Mouse (Mus musculus): ENCODE results near the gene Rhox3g. TPM values are rescaled to one million over a fixed set of nuclear protein-coding genes. Genes with fewer than 3 reads are reported as not detected.
"Not testable (repeated sequence)": the region's sequence is repeated elsewhere in the genome, so short reads cannot be mapped to it uniquely, and the experiment has no call there.

Rhox3g gene
- not detected in 2 replicates for polyA plus RNA-seq (2015; fragmentation: Nextera tagmentation; extraction: Ambion mirVana)

GRCm38 (mm10) chrX:37628512-37628911 lies at the start of gene Rhox3g:
Gene Rhox3g, minus strand, starts transcription at chrX:37628612.
- H3K4me3 ChIP-seq; H3K27me3 ChIP-seq; ATAC-seq (ENCODE audit: low FRiP score, low read depth); H3K4me2 ChIP-seq (replicated peaks); H3K4me1 ChIP-seq; H3K9me3 ChIP-seq; H3K9ac ChIP-seq; H3K27ac ChIP-seq; H3K36me3 ChIP-seq: not testable (repeated sequence)
- 87% methylated on average over 2 of the region's 2 CpGs for WGBS

DNA sequence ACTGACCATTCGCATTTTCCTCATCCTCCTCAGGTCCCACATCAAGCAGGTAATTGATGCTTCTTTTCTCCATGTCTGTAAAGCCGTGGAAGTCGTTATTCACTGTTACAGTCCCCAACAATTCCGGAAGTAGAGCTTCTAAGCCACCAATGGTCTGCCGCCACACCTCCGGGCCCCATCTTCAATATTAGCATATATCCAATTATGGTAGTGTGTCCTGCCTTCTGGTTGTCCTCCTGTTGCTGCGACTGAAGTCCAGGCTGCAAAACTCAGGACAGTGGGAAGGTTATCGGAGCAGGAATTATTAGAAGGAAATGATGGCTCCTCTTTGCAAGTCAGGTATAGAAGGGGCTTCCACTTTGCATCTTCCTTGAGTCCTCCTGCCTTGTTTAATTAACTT lies 44.8 kb upstream of the Rhox3g start, which contains the start of gene Rhox2h:
Gene Rhox2h (minus strand): TSS at position 101 of the 400 bp plus-strand sequence.
- H3K4me1 ChIP-seq; H3K27ac ChIP-seq; H3K4me3 ChIP-seq; H3K9me3 ChIP-seq; H3K4me2 ChIP-seq (replicated peaks); H3K36me3 ChIP-seq; H3K9ac ChIP-seq; H3K27me3 ChIP-seq; ATAC-seq (ENCODE audit: low FRiP score, low read depth): not testable (repeated sequence)
- 86% methylated on average over 8 of the region's 8 CpGs for WGBS

DNA sequence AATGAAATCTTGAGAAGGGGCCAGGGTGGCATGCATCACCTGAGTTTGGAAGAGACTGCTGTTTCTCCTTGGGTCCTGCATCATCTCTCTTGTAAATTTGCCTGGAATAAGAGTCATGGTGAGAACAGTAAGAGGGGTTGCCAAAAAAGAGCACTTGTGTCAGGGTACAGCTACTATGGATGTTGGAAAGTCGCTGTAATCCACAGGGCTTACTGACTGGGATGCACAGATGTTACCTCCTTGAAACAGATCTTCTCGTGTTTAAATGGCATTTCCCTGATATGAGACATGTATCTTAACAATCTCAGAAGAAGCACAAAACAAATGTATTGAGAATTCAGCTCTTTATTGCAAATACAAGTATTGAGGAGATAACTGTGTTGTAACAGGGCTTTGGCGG lies 40.3 kb upstream of the Rhox3g start, which contains the start of gene Rhox3h:
Gene Rhox3h (minus strand): TSS at position 101 of the 400 bp plus-strand sequence.
- H3K27me3 ChIP-seq; H3K4me3 ChIP-seq; ATAC-seq (ENCODE audit: low FRiP score, low read depth); H3K4me2 ChIP-seq (replicated peaks); H3K27ac ChIP-seq; H3K36me3 ChIP-seq; H3K9ac ChIP-seq; H3K4me1 ChIP-seq; H3K9me3 ChIP-seq: not testable (repeated sequence)
- 80% methylated on average over 1 of the region's 3 CpGs for WGBS

- not testable (repeated sequence) for H3K27me3 ChIP-seq; H3K36me3 ChIP-seq; H3K9me3 ChIP-seq; H3K27ac ChIP-seq; ATAC-seq (ENCODE audit: low FRiP score, low read depth); H3K9ac ChIP-seq; H3K4me2 ChIP-seq (replicated peaks); H3K4me1 ChIP-seq; H3K4me3 ChIP-seq
- 83% methylated on average over 13 of the region's 20 CpGs for WGBS
These were observed 22.8 kb upstream of the Rhox3g start, which contains the start of gene Rhox4g for GRCm38 (mm10) chrX:37651227-37651626. Gene Rhox4g, minus strand, starts transcription at chrX:37651327.

GRCm38 (mm10) chrX:37643370-37643769 lies 15.0 kb upstream of the Rhox3g start, which contains the start of gene Rhox2g:
Gene Rhox2g, minus strand, starts transcription at chrX:37643470.
- not testable (repeated sequence) for H3K4me2 ChIP-seq (replicated peaks); H3K9me3 ChIP-seq; H3K27ac ChIP-seq; H3K4me3 ChIP-seq; H3K36me3 ChIP-seq; H3K9ac ChIP-seq; H3K4me1 ChIP-seq; H3K27me3 ChIP-seq; ATAC-seq (ENCODE audit: low FRiP score, low read depth)
- 86% methylated on average over 6 of the region's 6 CpGs for WGBS

DNA sequence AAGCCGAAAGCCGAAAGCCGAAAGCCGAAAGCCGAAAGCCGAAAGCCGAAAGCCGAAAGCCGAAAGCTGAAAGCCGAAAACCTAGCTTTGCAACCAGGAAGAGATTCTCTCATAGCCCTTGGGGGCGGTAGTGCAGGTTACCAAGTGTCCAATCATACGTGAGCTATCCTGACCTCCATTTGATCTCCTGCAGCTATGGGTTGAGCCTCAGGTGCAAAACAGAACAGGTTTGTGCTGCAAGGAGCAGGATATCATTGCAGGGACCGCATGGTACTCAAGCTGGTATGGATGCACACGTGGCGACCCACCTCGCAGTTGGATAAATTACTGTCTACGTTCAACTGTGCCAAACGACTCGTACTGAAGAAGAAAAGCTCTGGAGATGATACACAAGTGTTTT lies 20.8 kb downstream of the Rhox3g start, which contains the start of gene Rhox4f:
Gene Rhox4f (minus strand): TSS at position 101 of the 400 bp plus-strand sequence.
- not testable (repeated sequence) for H3K9ac ChIP-seq; ATAC-seq (ENCODE audit: low FRiP score, low read depth); H3K4me3 ChIP-seq; H3K27ac ChIP-seq; H3K9me3 ChIP-seq; H3K36me3 ChIP-seq; H3K27me3 ChIP-seq; H3K4me2 ChIP-seq (replicated peaks); H3K4me1 ChIP-seq
- 93% methylated on average over 19 of the region's 19 CpGs for WGBS

- H3K4me3 ChIP-seq; H3K9ac ChIP-seq; H3K27me3 ChIP-seq; H3K9me3 ChIP-seq; ATAC-seq (ENCODE audit: low FRiP score, low read depth); H3K27ac ChIP-seq; H3K4me1 ChIP-seq; H3K4me2 ChIP-seq (replicated peaks); H3K36me3 ChIP-seq: not testable (repeated sequence)
These were observed 47.7 kb downstream of the Rhox3g start, which contains the start of gene Rhox3f for GRCm38 (mm10) chrX:37580692-37581091. Gene Rhox3f, plus strand, starts transcription at chrX:37580992.

Other genes with a start within 250 kb of the Rhox3g start
- not detected in 2 replicates for gene Rhox3a2, start 248.6 kb downstream of the Rhox3g start, polyA plus RNA-seq (2015; fragmentation: Nextera tagmentation; extraction: Ambion mirVana)
- gene Rhox4a2, start 237.8 kb downstream of the Rhox3g start, polyA plus RNA-seq (2015; fragmentation: Nextera tagmentation; extraction: Ambion mirVana) = 0.67 and 1.2 TPM in 2 replicates
- not detected in 2 replicates for gene Rhox2b, start 216.5 kb downstream of the Rhox3g start, polyA plus RNA-seq (2015; fragmentation: Nextera tagmentation; extraction: Ambion mirVana)
- 0.42 TPM in 1 of 2 replicates, not detected in the other for gene Rhox4b, start 196.1 kb downstream of the Rhox3g start, polyA plus RNA-seq (2015; fragmentation: Nextera tagmentation; extraction: Ambion mirVana)
- gene Rhox2c, start 174.9 kb downstream of the Rhox3g start, polyA plus RNA-seq (2015; fragmentation: Nextera tagmentation; extraction: Ambion mirVana) = 0.19 TPM in 1 of 2 replicates, not detected in the other
- not detected in 2 replicates for gene Rhox3c, start 170.0 kb downstream of the Rhox3g start, polyA plus RNA-seq (2015; fragmentation: Nextera tagmentation; extraction: Ambion mirVana)
- not detected in 2 replicates for gene Rhox4c, start 148.3 kb downstream of the Rhox3g start, polyA plus RNA-seq (2015; fragmentation: Nextera tagmentation; extraction: Ambion mirVana)
- gene Rhox2d, start 135.2 kb downstream of the Rhox3g start, polyA plus RNA-seq (2015; fragmentation: Nextera tagmentation; extraction: Ambion mirVana) = not detected in 2 replicates
- gene Rhox4d, start 114.3 kb downstream of the Rhox3g start, polyA plus RNA-seq (2015; fragmentation: Nextera tagmentation; extraction: Ambion mirVana) = not detected in 2 replicates
- gene Rhox2e, start 98.2 kb downstream of the Rhox3g start, polyA plus RNA-seq (2015; fragmentation: Nextera tagmentation; extraction: Ambion mirVana) = not detected in 2 replicates
- not detected in 2 replicates for gene Rhox3e, start 86.6 kb downstream of the Rhox3g start, polyA plus RNA-seq (2015; fragmentation: Nextera tagmentation; extraction: Ambion mirVana)
- 0.42 TPM in 1 of 2 replicates, not detected in the other for gene Rhox4e, start 71.2 kb downstream of the Rhox3g start, polyA plus RNA-seq (2015; fragmentation: Nextera tagmentation; extraction: Ambion mirVana)
- gene Rhox2f, start 57.2 kb downstream of the Rhox3g start, polyA plus RNA-seq (2015; fragmentation: Nextera tagmentation; extraction: Ambion mirVana) = not detected in 2 replicates
- not detected in 2 replicates for gene Rhox3f, start 47.6 kb downstream of the Rhox3g start, polyA plus RNA-seq (2015; fragmentation: Nextera tagmentation; extraction: Ambion mirVana)
- gene Rhox4f, start 20.9 kb downstream of the Rhox3g start, polyA plus RNA-seq (2015; fragmentation: Nextera tagmentation; extraction: Ambion mirVana) = not detected in 2 replicates
- gene Rhox2g, start 14.9 kb upstream of the Rhox3g start, polyA plus RNA-seq (2015; fragmentation: Nextera tagmentation; extraction: Ambion mirVana) = not detected in 2 replicates
- gene Rhox4g, start 22.7 kb upstream of the Rhox3g start, polyA plus RNA-seq (2015; fragmentation: Nextera tagmentation; extraction: Ambion mirVana) = not detected in 2 replicates
- not detected in 2 replicates for gene Rhox3h, start 40.2 kb upstream of the Rhox3g start, polyA plus RNA-seq (2015; fragmentation: Nextera tagmentation; extraction: Ambion mirVana)
- not detected in 2 replicates for gene Rhox2h, start 44.7 kb upstream of the Rhox3g start, polyA plus RNA-seq (2015; fragmentation: Nextera tagmentation; extraction: Ambion mirVana)
- gene Rhox5, start 176.2 kb upstream of the Rhox3g start, polyA plus RNA-seq (2015; fragmentation: Nextera tagmentation; extraction: Ambion mirVana) = 0.89 and 0.94 TPM in 2 replicates
- gene Rhox6, start 198.3 kb upstream of the Rhox3g start, polyA plus RNA-seq (2015; fragmentation: Nextera tagmentation; extraction: Ambion mirVana) = not detected in 2 replicates
- not detected in 2 replicates for gene Rhox7a, start 203.1 kb upstream of the Rhox3g start, polyA plus RNA-seq (2015; fragmentation: Nextera tagmentation; extraction: Ambion mirVana)